Mouse (Mus musculus) adrenal gland, adult (tissue): ENCODE results near the gene Iqgap1.

Experiments
- DNase-seq, 2 experiments: peaks; one replicate each; pipeline ENCODE4 v3.0.0; 2022 to 2023; ENCODE audit warnings: low spot score in 1 of 2; ENCODE audit not compliant: inconsistent age in 2 of 2

Gene Iqgap1

GRCm38 (mm10) chr7:80682630-80683029 is 143.1 kb downstream of the Iqgap1 start:
- peak; percentile 32 to 67 for DNase-seq

- DNase-seq, result peak; percentile 17 to 59
Measured at GRCm38 (mm10) chr7:80680218-80680847, 145.4 kb downstream of the Iqgap1 start.

GRCm38 (mm10) chr7:80672323-80672722 is 153.5 kb downstream of the Iqgap1 start:
- DNase-seq, result no peak

- no peak for DNase-seq
Measured at GRCm38 (mm10) chr7:80670889-80671288, 154.9 kb downstream of the Iqgap1 start.

- peak in 1 of 2 experiments; percentile 66 for DNase-seq
Measured at GRCm38 (mm10) chr7:80667190-80667589, 158.6 kb downstream of the Iqgap1 start.

GRCm38 (mm10) chr7:80666198-80666915 is 159.4 kb downstream of the Iqgap1 start:
- peak in 1 of 2 experiments; percentile 79 for DNase-seq
